Mouse (Mus musculus): ENCODE data around the gene Flt3. TPM values are rescaled to one million over a fixed set of nuclear protein-coding genes. Genes with fewer than 3 reads are reported as not detected.

Gene Flt3
- total and polyA plus RNA-seq, 3 experiments, result 0.01 TPM; not detected in 2

DNA sequence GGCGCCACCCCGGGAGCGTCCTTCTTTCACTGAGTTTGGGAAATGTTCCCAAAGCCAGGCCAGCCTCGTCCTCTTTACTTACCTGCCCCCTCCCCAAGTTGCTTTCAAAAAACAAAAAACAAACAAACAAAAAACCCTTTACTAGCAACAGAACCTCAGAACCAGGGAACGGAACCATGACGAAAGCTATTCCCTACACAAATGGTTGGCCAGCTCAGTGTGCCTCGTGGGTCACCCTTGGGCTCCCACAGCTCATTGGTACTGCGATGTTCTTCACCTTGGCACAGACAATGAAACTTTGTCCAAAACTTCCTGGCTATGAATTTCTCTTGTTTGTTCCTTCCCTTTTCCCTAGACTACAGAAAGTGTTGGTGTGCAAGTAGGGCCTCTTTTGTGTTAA lies 98.1 kb downstream of the Flt3 start:
- no peaks in the 10 kb centered on the region for H3K36me3 ChIP-seq (ENCODE audit: control insufficient read depth in 1 of 2, insufficient read depth in 2 of 2, low read length in 2 of 2)
- TF ChIP-seq POLR2AphosphoS5 (IDR thresholded peaks at IDR 0.05; ENCODE audit: borderline replicate concordance, low read depth, low read length) (no peak), E2F4 (IDR thresholded peaks at IDR 0.05; ENCODE audit: borderline replicate concordance, low read depth, low read length) (no peak), MYB (IDR thresholded peaks at IDR 0.05; ENCODE audit: low read depth, low read length) (no peak), UBTF (IDR thresholded peaks at IDR 0.05; ENCODE audit: borderline replicate concordance, insufficient read depth, low read depth, low read length) (no peak), POLR2A (IDR thresholded peaks at IDR 0.05; ENCODE audit: control insufficient read depth in 1 of 2, insufficient read depth in 1 of 2, low read depth in 1 of 2, low read length in 2 of 2, poor library complexity in 1 of 2) (no peak), RCOR1 (IDR thresholded peaks at IDR 0.05; ENCODE audit: low read depth, low read length) (no peak), ETS1 (IDR thresholded peaks at IDR 0.05; ENCODE audit: low read depth, low read length) (no peak), MAX (IDR thresholded peaks at IDR 0.05; ENCODE audit: low read length) (no peak), TBP (IDR thresholded peaks at IDR 0.05; ENCODE audit: low read depth, low read length) (no peak), USF1 (IDR thresholded peaks at IDR 0.05; ENCODE audit: low read depth, low read length) (no peak), EP300 (IDR thresholded peaks at IDR 0.05; ENCODE audit: low read depth in 1 of 2, low read length in 2 of 2) (no peak), MAFK (IDR thresholded peaks at IDR 0.05; ENCODE audit: borderline replicate concordance, low read depth, low read length) (no peak), JUND (IDR thresholded peaks at IDR 0.05; ENCODE audit: low read depth, low read length) (no peak)
- no peak for DNase-seq (ENCODE audit: low read depth, low spot score)
- no peaks in the 10 kb centered on the region for H3K27me3 ChIP-seq (ENCODE audit: control insufficient read depth in 1 of 2, insufficient read depth in 2 of 2, low read length in 2 of 2)
- H3K4me1 ChIP-seq (ENCODE audit: control insufficient read depth in 1 of 2, insufficient read depth in 2 of 2, low read length in 2 of 2), result no peaks in the 10 kb centered on the region
- no peak overlapping the region for H3K4me3 ChIP-seq (ENCODE audit: control insufficient read depth in 1 of 2, insufficient read depth in 1 of 2, low read depth in 2 of 2, low read length in 2 of 2)
- no peaks in the 10 kb centered on the region for H3K9me3 ChIP-seq (replicated peaks; ENCODE audit: insufficient read depth, low read length)
- H3K27ac ChIP-seq (ENCODE audit: control insufficient read depth, low read depth, low read length), result no peak overlapping the region
- no peak overlapping the region for H3K9ac ChIP-seq (ENCODE audit: control insufficient read depth, low read depth, low read length, poor library complexity, severe bottlenecking)
- no peaks in the 10 kb centered on the region for H3K79me2 ChIP-seq (ENCODE audit: control insufficient read depth, insufficient read depth, low read length, poor library complexity)

DNA sequence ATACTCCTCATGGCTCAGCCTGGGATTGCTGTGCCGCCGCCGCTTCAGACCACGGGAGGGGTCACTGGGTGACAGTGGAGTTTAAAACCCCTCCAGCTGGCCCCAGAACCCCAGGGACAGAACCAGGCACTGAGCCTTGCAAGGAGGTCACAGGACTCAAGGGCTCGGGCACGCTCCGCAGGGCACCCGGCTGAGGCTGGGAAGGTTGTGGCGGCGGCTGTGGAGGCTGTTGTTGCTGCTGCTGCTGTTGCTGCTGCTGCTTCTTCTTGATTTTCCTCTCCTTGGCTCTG lies 98.6 kb downstream of the Flt3 start:
- Histone ChIP-seq H3K9me3 (replicated peaks; ENCODE audit: insufficient read depth, low read length) (no peaks in the 10 kb centered on the region), H3K36me3 (ENCODE audit: control insufficient read depth in 1 of 2, insufficient read depth in 2 of 2, low read length in 2 of 2) (no peaks in the 10 kb centered on the region), H3K4me1 (ENCODE audit: control insufficient read depth in 1 of 2, insufficient read depth in 2 of 2, low read length in 2 of 2) (no peaks in the 10 kb centered on the region), H3K27ac (ENCODE audit: control insufficient read depth, low read depth, low read length) (no peak overlapping the region), H3K9ac (ENCODE audit: control insufficient read depth, low read depth, low read length, poor library complexity, severe bottlenecking) (no peak overlapping the region), H3K79me2 (ENCODE audit: control insufficient read depth, insufficient read depth, low read length, poor library complexity) (no peaks in the 10 kb centered on the region), H3K4me3 (ENCODE audit: control insufficient read depth in 1 of 2, insufficient read depth in 1 of 2, low read depth in 2 of 2, low read length in 2 of 2) (no peak overlapping the region), H3K27me3 (ENCODE audit: control insufficient read depth in 1 of 2, insufficient read depth in 2 of 2, low read length in 2 of 2) (no peaks in the 10 kb centered on the region)
- TF ChIP-seq KAT2A (conservative IDR thresholded peaks at IDR 0.05; ENCODE audit: low read depth, low read length) (no peak), ZNF384 (IDR thresholded peaks at IDR 0.05; ENCODE audit: low read depth, low read length) (no peak), POLR2AphosphoS2 (IDR thresholded peaks at IDR 0.05; ENCODE audit: low read length) (no peak), SMC3 (IDR thresholded peaks at IDR 0.05; ENCODE audit: low read depth, low read length) (no peak), E2F4 (IDR thresholded peaks at IDR 0.05; ENCODE audit: borderline replicate concordance, low read depth, low read length) (no peak), UBTF (IDR thresholded peaks at IDR 0.05; ENCODE audit: borderline replicate concordance, insufficient read depth, low read depth, low read length) (no peak), MAX (IDR thresholded peaks at IDR 0.05; ENCODE audit: low read length) (no peak), MAZ (IDR thresholded peaks at IDR 0.05; ENCODE audit: low read depth, low read length) (no peak), TAL1 (IDR thresholded peaks at IDR 0.05; ENCODE audit: low read length) (no peak)
- no peak for DNase-seq (ENCODE audit: low read depth, low spot score)

Data from MEL (cell line).